Mouse (Mus musculus) T-helper 2 cell (primary cell): Measurements from ENCODE around the gene Retsat.

Source experiments
- in situ Hi-C: fragments of 300-600 bp; cut with MboI, MseI; formaldehyde crosslinking; loops from one replicate; pipeline ENCODE4 v1.15.1; 2025; ENCODE audit warnings: high pct_unique_total_duplicates

Retsat gene

GRCm38 (mm10) chr6:72623661-72624402, 25.6 kb downstream of the Retsat start:
- in situ Hi-C loops = no loop called here

GRCm38 (mm10) chr6:72626391-72626790, 28.1 kb downstream of the Retsat start:
- in situ Hi-C loops = no loop called here

DNA sequence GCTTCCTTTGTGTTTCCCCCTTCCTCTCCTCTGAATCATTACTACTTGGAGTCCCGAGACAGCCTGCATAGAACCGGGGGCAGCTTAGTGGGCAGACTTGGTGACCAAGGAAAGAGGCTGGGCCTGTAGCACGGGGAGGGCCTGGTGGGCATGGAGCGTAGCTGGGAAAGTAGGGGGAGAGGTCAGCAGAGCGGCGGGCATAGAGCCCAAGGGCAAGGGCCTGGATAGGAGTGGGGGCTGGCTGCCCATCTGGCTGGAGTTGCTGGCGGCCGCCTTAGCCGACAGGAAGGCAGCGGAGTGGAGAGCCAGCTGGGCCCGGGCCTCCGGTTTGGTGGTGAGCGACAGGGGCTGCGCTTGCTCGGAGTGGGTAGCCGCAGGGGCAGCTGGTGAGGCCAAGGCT, 29.0 kb downstream of the Retsat start:
- in situ Hi-C loops = no loop called here

DNA sequence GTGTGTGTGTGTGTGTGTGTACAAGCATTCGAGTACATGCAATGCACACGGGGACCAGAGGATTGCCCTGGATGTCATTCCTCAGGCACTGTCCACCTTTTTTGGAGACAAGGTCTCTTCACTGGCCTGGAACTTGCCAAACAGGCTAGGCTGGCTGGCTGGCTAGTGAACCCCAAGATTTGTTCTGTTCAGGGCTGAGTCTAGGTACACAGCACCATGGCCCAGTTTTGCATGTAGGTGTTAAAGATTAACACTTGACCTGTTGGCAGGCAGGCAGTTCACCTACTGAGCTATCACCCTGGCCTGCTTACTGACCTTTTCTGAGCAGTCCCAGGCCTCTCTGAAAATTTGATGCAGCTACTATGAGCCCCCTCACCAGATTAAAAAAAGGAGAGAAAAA, 32.1 kb downstream of the Retsat start:
- in situ Hi-C loops = no loop called here

DNA sequence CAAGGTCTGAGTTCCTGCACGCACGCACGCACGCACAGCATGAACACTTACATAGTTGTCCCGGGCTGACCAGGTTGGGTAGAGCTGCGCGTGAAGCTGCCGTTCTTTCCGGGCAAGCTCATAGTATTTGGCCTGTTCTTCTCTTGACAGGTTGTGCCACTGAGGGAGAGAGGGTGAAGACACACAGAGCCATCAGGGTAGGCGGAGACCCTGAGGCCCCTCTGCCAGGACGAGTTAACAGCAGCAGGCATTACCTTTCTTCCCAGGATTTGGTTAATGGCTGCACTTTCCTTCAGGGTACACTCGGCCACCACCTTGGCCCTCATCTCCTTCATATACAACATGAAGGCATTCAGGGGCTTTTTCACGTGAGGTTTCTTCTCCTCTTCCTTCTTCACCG, 32.7 kb downstream of the Retsat start:
- in situ Hi-C loops = no loop called here

DNA sequence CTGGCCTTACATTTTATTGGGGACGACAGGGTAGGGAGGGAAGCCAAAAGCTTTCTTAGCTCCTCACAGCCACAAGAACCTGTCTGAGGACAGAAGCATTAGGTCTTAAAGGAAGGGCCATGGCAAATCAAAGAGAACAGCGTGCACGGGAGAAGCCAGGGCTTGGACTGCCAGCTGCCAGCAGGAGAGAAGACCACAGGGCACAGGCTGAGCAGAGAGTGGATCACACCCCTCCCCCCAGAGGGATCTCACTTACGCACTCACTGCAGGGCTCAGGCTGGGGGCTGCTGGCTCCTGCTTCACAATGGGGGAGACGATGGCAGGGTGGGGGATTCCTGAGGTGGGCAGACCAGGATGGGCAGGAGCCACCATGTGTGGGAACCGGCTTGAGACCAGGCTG, 33.4 kb downstream of the Retsat start:
- in situ Hi-C loops = no loop called here

DNA sequence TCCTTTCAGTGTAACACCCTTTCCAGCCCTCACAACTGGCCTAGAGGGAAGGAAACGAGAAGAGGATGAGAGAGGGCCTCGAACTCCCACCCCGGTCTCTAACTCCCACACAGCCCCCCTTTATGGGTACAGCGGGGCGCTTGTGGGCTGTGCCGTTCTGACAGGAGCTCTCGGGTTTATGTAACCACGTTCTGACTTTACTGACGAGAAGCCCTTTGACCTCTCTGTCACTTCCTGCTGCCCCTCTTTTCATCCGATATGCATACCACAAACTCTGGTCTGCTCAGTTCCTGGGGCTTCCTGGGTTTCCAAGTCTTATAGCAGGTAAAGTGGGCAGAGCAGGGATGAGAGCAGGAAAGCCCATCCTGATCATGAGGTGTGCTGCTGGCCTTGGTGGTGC, 36.0 kb downstream of the Retsat start:
- in situ Hi-C loops = no loop called here

DNA sequence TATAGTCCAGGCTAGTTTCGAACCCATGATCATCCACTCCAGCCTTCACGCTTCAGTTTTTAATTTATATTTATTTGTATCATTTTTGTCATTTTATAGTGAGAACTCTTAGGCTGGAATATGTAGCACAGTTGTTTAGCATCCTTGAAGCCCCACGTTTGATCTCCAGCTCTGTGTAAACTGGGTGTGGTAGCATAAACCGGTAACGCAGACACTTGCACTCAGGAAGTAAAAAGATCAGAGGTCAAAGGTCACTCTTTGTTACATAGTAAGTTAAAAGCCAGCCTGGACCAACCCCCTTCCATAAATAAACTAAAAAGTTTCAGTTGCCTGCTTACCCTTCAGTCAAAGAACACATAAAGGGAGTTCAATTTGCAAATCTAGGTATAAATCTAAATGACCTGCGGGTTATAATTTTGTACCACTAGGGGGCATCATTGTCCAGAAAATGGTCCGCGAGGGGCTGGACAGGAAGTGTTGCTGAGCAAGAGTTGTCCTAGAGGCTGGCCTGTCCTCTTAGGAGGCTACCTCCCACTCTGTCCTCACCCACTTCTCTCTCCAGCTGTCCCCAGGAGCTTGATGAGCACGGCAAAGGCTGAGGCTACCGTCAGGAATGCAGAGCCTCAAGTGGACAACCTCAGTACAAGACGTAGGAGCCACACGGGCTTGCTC, 37.6 kb downstream of the Retsat start:
- in situ Hi-C loops = no loop called here

DNA sequence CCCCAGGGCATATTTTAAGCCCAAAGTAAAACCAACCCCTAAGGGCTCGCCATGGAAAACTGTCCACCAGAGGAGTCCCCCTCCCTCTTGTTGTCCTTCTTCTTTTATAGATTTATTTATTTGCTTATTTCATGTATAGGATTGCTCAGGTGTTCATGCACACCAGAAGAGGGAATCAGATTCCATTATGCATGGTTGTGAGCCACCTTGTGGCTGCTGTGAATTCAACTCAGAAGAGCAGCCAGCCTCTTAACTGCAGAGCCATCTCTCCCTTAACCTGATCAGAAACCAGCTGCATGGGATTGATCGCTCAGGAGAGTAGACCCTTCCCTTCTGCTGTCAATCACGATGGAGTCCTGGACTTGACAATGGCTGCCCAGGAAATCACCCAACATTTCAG, 38.7 kb downstream of the Retsat start:
- in situ Hi-C loops = no loop called here

DNA sequence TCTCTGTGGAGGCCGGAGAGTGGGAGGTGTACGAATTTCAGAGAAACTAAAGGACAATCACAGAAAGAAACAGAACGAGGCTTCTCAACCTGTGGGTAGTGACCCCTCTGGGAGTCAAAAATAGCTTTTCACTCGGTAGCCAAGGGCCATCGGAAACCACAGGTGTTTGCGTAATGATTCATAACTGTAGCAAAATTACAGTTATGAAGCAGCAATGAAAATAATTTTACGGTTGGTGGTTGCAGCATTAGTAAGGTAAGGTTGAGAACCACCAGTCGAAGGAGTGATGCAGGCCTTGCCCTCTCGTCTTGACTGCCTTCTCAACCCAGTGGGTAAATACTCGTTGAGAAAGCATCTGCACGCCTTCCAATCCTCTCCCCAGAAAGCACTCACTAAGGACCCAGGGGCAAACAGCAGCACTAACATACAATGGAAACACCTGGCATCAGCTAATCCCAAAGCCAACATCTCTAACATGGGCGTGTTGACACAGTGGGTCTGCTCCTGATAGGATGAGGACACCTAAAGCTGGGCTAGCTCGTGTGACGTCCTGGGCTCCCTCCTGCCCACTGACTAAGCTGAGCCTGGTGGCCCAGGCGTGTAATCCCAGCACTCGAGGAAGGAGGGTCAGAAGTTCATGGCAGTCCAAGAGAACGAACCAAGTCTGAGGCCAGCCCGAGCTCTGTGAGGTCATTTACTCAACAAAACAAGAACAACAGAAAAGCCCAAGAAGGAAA, 43.1 kb downstream of the Retsat start:
- in situ Hi-C loops = no loop called here

- in situ Hi-C loops = no loop called here
Measured at GRCm38 (mm10) chr6:72644576-72644975, 46.3 kb downstream of the Retsat start.

DNA sequence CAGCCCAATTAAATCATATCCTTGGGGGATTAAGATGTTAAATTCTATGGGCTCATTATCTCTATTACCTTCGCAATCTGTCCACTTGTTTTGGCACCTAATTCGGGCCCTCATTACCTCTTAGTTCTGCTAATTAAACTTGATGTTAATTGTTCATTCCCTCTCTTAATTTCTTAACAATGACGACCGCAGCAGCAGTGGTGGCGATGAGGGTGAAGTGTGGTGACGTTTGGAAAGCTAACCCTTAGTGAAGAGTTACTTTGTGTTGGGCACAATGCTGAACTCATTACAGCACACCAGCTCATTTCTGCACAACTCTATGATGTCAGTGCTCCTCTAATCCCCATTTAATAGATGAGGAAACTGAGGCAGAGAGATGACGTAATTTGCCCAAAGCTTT, 47.1 kb downstream of the Retsat start:
- in situ Hi-C loops = no loop called here

DNA sequence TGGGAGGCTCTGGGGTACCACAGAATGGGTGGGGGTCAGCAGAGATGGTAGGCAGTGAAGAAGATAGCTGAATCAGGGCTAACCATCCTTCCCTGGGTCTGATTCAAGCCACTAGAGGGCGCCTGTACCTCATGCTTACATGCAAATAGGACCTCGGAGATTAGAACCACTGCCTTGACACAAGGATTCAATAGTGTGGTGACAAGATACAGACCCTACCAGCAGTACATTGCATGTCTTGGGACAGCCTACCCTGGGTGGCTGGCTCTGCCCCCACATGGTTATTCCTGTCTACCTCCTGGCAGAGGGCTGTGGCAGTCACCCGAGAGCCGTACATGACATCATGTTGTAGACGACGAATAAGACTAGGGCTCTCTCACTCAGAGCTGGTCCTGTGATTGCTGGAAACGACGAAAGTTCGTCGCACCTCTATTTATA, 49.1 kb downstream of the Retsat start:
- in situ Hi-C loops = no loop called here

- in situ Hi-C loops = no loop called here
Measured at GRCm38 (mm10) chr6:72648002-72648595, 49.8 kb downstream of the Retsat start.

- in situ Hi-C loops = loop anchor here (25.0 kb wide), 1 partner anchor 137 kb away; the partner anchor contains the start of gene Tcf7l1
Measured at GRCm38 (mm10) chr6:72650338-72650851, 52.1 kb downstream of the Retsat start.

GRCm38 (mm10) chr6:72653419-72653818, 55.1 kb downstream of the Retsat start:
- in situ Hi-C loops = loop anchor here (25.0 kb wide), 1 partner anchor 134 kb away; the partner anchor contains the start of gene Tcf7l1

DNA sequence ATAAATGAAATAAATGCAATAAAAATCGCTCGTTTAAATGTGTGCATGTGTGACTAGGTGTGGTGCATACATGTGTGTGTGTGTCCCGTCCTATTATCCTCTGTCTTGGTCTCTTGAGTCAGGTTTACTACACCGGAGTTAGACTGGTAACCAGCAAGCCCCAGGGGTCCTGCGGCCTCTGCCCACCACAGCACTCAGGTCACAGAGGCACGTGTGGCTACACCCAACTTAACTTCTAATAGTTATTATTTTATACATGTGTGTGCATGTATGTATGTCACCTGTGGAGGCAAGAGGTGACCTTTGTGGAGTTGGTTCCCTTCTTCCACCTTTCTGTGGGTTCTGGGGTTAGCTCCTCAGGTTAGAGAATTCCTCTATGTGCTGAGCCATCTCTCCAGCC, 56.1 kb downstream of the Retsat start:
- in situ Hi-C loops = loop anchor here (25.0 kb wide), 1 partner anchor 133 kb away; the partner anchor contains the start of gene Tcf7l1

- in situ Hi-C loops = loop anchor here (25.0 kb wide), 1 partner anchor 132 kb away; the partner anchor contains the start of gene Tcf7l1
Measured at GRCm38 (mm10) chr6:72655309-72656052, 57.2 kb downstream of the Retsat start.

DNA sequence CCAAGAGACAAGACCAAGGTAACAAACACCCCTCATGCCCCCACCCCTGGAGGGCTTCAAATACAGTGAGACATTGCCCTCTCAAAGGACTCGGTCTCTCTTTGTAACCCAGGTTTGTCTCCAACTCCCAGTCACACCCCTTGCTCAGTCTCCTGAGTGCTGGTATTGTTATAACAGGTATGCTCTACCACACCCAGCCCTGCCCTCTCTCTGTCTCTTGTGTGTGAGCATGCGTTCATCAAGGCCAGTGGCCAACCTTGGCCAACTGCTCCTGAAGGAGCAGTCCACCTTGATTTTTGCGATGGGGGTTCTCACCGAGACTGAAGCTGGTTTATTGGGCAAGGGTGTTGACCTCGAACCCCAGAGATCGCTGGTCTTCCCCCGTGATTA, 57.8 kb downstream of the Retsat start:
- in situ Hi-C loops = loop anchor here (25.0 kb wide), 1 partner anchor 131 kb away; the partner anchor contains the start of gene Tcf7l1

DNA sequence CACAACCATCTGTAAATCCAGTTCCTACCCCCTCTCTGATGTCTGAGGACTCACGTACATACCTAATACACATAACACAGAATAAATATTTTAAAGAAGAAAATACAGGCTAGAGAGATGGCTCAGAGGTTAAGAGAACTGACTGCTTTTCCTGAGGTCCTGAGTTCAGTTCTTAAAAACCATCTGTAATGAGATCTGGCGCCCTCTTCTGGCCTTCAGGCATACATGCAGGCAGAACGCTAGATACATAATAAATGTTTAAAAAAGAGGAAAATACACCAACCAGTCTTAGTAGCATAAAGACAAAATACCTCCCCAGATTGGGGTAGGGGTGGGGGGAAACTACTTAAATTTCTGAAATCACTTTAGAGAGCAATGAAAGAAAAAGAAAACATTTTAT, 59.7 kb downstream of the Retsat start:
- in situ Hi-C loops = loop anchor here (25.0 kb wide), 1 partner anchor 129 kb away; the partner anchor contains the start of gene Tcf7l1
